Mouse (Mus musculus): ENCODE measurements around the gene Psd.

DNA sequence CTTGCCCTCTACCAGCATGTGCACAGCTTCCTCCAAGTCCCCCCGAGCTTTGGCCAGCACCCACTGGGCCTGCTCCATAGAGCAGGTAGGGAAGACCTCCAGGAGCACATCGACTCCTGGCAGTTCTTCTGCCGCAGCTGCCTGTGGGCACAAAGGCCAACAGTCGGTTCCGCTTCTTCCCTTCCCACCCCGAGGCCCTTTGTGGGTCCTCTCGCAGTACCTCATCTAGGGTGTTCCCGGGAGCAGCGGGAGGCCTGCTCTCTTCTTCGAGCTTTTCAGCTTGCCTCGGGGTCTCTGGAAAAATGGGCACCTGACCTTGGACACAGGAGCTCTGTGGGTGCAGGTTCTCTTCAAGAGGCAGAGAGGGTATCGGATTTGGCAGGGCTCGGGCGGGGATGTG lies 4.4 kb upstream of the Psd start:
- TF ChIP-seq CTCF (IDR thresholded peaks at IDR 0.05; ENCODE audit: low read depth, low read length) (no peak), POLR2A (IDR thresholded peaks at IDR 0.05; ENCODE audit: extremely low read depth, insufficient read depth, low read length) (no peak)

Data from liver, adult 2 months (tissue).